Mouse (Mus musculus) lung, embryonic 15.5 days (tissue): ENCODE measurements around the gene Gm9999. TPM values are rescaled to one million over a fixed set of nuclear protein-coding genes. Genes with fewer than 3 reads are reported as not detected.
A peak's percentile ranks its signal among the peaks of the same experiment; 100 is the strongest.

Experiments used
- ATAC-seq: fragments of 200-750 bp; cut with Nextera tagmentation; 2 replicates; pipeline ENCODE4 v1.8.0; 2017; ENCODE audit warnings: moderate number of reproducible peaks, borderline replicate concordance; ENCODE audit not compliant: low FRiP score, low TSS enrichment; ENCODE audit errors: extremely low read depth
- H3K27ac ChIP-seq: fragments of 300-500 bp; sonication (generic); 2 replicates; pipeline ENCODE4 v1.5.1; 2015; ENCODE audit warnings: moderate library complexity, mild to moderate bottlenecking, inconsistent platforms
- H3K27me3 ChIP-seq: fragments of 300-500 bp; sonication (generic); 2 replicates; pipeline ENCODE4 v1.6.1; 2015; ENCODE audit warnings: inconsistent platforms
- H3K36me3 ChIP-seq: fragments of 300-500 bp; sonication (generic); 2 replicates; pipeline ENCODE4 v1.6.1; 2015; ENCODE audit warnings: inconsistent platforms
- H3K4me1 ChIP-seq: fragments of 300-500 bp; sonication (generic); 2 replicates; pipeline ENCODE4 v1.6.1; 2015; ENCODE audit warnings: inconsistent platforms
- H3K4me2 ChIP-seq: fragments of 300-500 bp; sonication (generic); 2 replicates; pipeline ENCODE4 v1.6.1; 2015; ENCODE audit warnings: inconsistent platforms, mild to moderate bottlenecking, moderate library complexity
- H3K4me3 ChIP-seq: fragments of 300-500 bp; sonication (generic); 2 replicates; pipeline ENCODE4 v1.5.1; 2015; ENCODE audit warnings: mild to moderate bottlenecking, inconsistent platforms
- H3K9ac ChIP-seq: fragments of 300-500 bp; sonication (generic); 2 replicates; pipeline ENCODE4 v1.6.1; 2015; ENCODE audit warnings: inconsistent platforms
- H3K9me3 ChIP-seq: fragments of 300-500 bp; sonication (generic); 2 replicates; pipeline ENCODE4 v1.6.1; 2016; ENCODE audit warnings: inconsistent platforms
- WGBS: fragments of 180-500 bp; shearing (Covaris S2); methylation state at CpG from one replicate; pipeline ENCODE4 v1.1.7; 2015; 5-methylcytosine and 5-hydroxymethylcytosine counted together
- polyA plus RNA-seq: library from polyadenylated mRNA; unstranded; fragments of >200 nt; fragmentation: Nextera tagmentation; extraction: Ambion mirVana; gene quantifications from 2 replicates; pipeline ENCODE4 v1.2.1, GENCODE M21; 2015

Gene Gm9999
- 0.62 TPM in 1 of 2 replicates, not detected in the other for polyA plus RNA-seq

- no peaks in the 10 kb centered on the region for H3K9me3 ChIP-seq
Observed at GRCm38 (mm10) chr7:46983280-46983679, at the start of gene Gm9999. Gm9999 (plus strand) TSS chr7:46983580.

GRCm38 (mm10) chr7:46934788-46935187, 48.6 kb upstream of the Gm9999 start:
- H3K9ac ChIP-seq, result no peak overlapping the region
- peaks cover 56% of the 10 kb centered on the region for H3K36me3 ChIP-seq
- ATAC-seq, result no peak
- no peak overlapping the region for H3K4me3 ChIP-seq
- no peaks in the 10 kb centered on the region for H3K27me3 ChIP-seq
- no peaks in the 10 kb centered on the region for H3K9me3 ChIP-seq
- 76% methylated on average over 8 of the region's 8 CpGs for WGBS
- no peak overlapping the region for H3K4me2 ChIP-seq
- no peaks in the 10 kb centered on the region for H3K4me1 ChIP-seq
- 0 out of 2 replicates have a peak overlapping the region, but pooled peaks have one; percentile 5 for H3K27ac ChIP-seq

More at GRCm38 (mm10) chr7:46983280-46983679, at the start of gene Gm9999:
- Histone ChIP-seq H3K27me3 (no peaks in the 10 kb centered on the region), H3K4me2 (no peak within 1 kb of the TSS), H3K9ac (no peak within 1 kb of the TSS), H3K4me3 (no peak within 1 kb of the TSS), H3K36me3 (no peaks in the 10 kb centered on the region), H3K27ac (no peak within 1 kb of the TSS), H3K4me1 (peaks cover 24% of the 10 kb centered on the region)
- WGBS, result 84% methylated on average over 3 of the region's 3 CpGs
- ATAC-seq, result no peak

- 30% methylated on average over 4 of the region's 4 CpGs for WGBS
Observed at GRCm38 (mm10) chr7:46935847-46936246, 47.5 kb upstream of the Gm9999 start.

GRCm38 (mm10) chr7:46957831-46958691, 25.3 kb upstream of the Gm9999 start, which contains the start of gene Uevld:
Uevld (minus strand) TSS chr7:46958527.
- H3K36me3 ChIP-seq, result peaks cover 18% of the 10 kb centered on the region
- WGBS, result under 1% methylated on average over 51 of the region's 51 CpGs
- ATAC-seq, result peak; percentile 89
- peak within 1 kb of the TSS; percentile 72 for H3K4me3 ChIP-seq
- H3K4me2 ChIP-seq, result peak within 1 kb of the TSS; percentile 73
- peaks cover 4% of the 10 kb centered on the region; the same call in 1 of the 2 replicates for H3K27me3 ChIP-seq
- H3K9me3 ChIP-seq, result no peaks in the 10 kb centered on the region
- H3K27ac ChIP-seq, result peak within 1 kb of the TSS; percentile 30; the same call in 1 of the 2 replicates
- H3K4me1 ChIP-seq, result peaks cover 19% of the 10 kb centered on the region
- H3K9ac ChIP-seq, result peak within 1 kb of the TSS; percentile 74

More at GRCm38 (mm10) chr7:46935847-46936246, 47.5 kb upstream of the Gm9999 start:
- Histone ChIP-seq H3K9ac (no peak overlapping the region), H3K4me3 (no peak overlapping the region), H3K9me3 (no peaks in the 10 kb centered on the region), H3K4me2 (no peak overlapping the region), H3K27ac (no peak overlapping the region), H3K4me1 (0 out of 2 replicates have a peak, but pooled peaks cover 2% of the 10 kb centered on the region), H3K36me3 (peaks cover 56% of the 10 kb centered on the region), H3K27me3 (no peaks in the 10 kb centered on the region)
- ATAC-seq, result peak; percentile 8; the same call in 1 of the 2 replicates

- H3K4me1 ChIP-seq, result peaks cover 24% of the 10 kb centered on the region
- peaks cover 10% of the 10 kb centered on the region; the same call in 1 of the 2 replicates for H3K36me3 ChIP-seq
- no peak for ATAC-seq
- no peaks in the 10 kb centered on the region for H3K9me3 ChIP-seq
- peak overlapping the region; percentile 72 for H3K4me3 ChIP-seq
- peaks cover 4% of the 10 kb centered on the region; the same call in 1 of the 2 replicates for H3K27me3 ChIP-seq
- peak overlapping the region; percentile 73 for H3K4me2 ChIP-seq
- peak overlapping the region; percentile 74; the same call in 1 of the 2 replicates for H3K9ac ChIP-seq
- H3K27ac ChIP-seq, result no peak overlapping the region
- WGBS, result 14% methylated on average over 9 of the region's 9 CpGs
Observed at GRCm38 (mm10) chr7:46958853-46959252, 24.5 kb upstream of the Gm9999 start.

GRCm38 (mm10) chr7:46960991-46961390, 22.4 kb upstream of the Gm9999 start:
- Histone ChIP-seq H3K4me3 (no peak overlapping the region), H3K27ac (no peak overlapping the region), H3K4me2 (no peak overlapping the region), H3K4me1 (peaks cover 24% of the 10 kb centered on the region), H3K9me3 (no peaks in the 10 kb centered on the region), H3K27me3 (peaks cover 4% of the 10 kb centered on the region; the same call in 1 of the 2 replicates), H3K36me3 (no peaks in the 10 kb centered on the region), H3K9ac (no peak overlapping the region)
- no peak for ATAC-seq
- WGBS, result 37% methylated on average over 3 of the region's 3 CpGs

- no peak for ATAC-seq
- H3K4me1 ChIP-seq, result peaks cover 23% of the 10 kb centered on the region
- no peaks in the 10 kb centered on the region for H3K9me3 ChIP-seq
- 0 out of 2 replicates have a peak overlapping the region, but pooled peaks have one; percentile 69 for H3K27ac ChIP-seq
- H3K9ac ChIP-seq, result no peak overlapping the region
- peaks cover 4% of the 10 kb centered on the region; the same call in 1 of the 2 replicates for H3K27me3 ChIP-seq
- H3K4me2 ChIP-seq, result no peak overlapping the region
- H3K36me3 ChIP-seq, result no peaks in the 10 kb centered on the region
- no peak overlapping the region for H3K4me3 ChIP-seq
Observed at GRCm38 (mm10) chr7:46962132-46962531, 21.2 kb upstream of the Gm9999 start.

GRCm38 (mm10) chr7:46962806-46963618, 20.4 kb upstream of the Gm9999 start:
- Histone ChIP-seq H3K4me2 (peak overlapping the region; percentile 39), H3K27ac (peak overlapping the region; percentile 69), H3K4me3 (no peak overlapping the region), H3K9ac (peak overlapping the region; percentile 15; the same call in 1 of the 2 replicates), H3K9me3 (no peaks in the 10 kb centered on the region), H3K27me3 (peaks cover 4% of the 10 kb centered on the region; the same call in 1 of the 2 replicates), H3K36me3 (no peaks in the 10 kb centered on the region), H3K4me1 (peaks cover 17% of the 10 kb centered on the region)
- ATAC-seq, result peak; percentile 86
- 1% methylated on average over 9 of the region's 9 CpGs for WGBS

- Histone ChIP-seq H3K4me1 (peaks cover 14% of the 10 kb centered on the region), H3K4me3 (no peak overlapping the region), H3K27me3 (peaks cover 4% of the 10 kb centered on the region; the same call in 1 of the 2 replicates), H3K4me2 (no peak overlapping the region), H3K9me3 (no peaks in the 10 kb centered on the region), H3K9ac (no peak overlapping the region), H3K36me3 (no peaks in the 10 kb centered on the region), H3K27ac (no peak overlapping the region)
- WGBS, result 82% methylated on average over 7 of the region's 7 CpGs
- no peak for ATAC-seq
Observed at GRCm38 (mm10) chr7:46964070-46964469, 19.3 kb upstream of the Gm9999 start.

GRCm38 (mm10) chr7:46969898-46970297, 13.5 kb upstream of the Gm9999 start:
- Histone ChIP-seq H3K9me3 (no peaks in the 10 kb centered on the region), H3K36me3 (no peaks in the 10 kb centered on the region), H3K4me2 (no peak overlapping the region), H3K4me3 (no peak overlapping the region), H3K4me1 (no peaks in the 10 kb centered on the region), H3K9ac (no peak overlapping the region), H3K27me3 (no peaks in the 10 kb centered on the region), H3K27ac (no peak overlapping the region)
- no peak for ATAC-seq
- WGBS, result 81% methylated on average over 4 of the region's 4 CpGs

- no peak for ATAC-seq
- no peaks in the 10 kb centered on the region for H3K9me3 ChIP-seq
- H3K27me3 ChIP-seq, result no peaks in the 10 kb centered on the region
- H3K27ac ChIP-seq, result no peak overlapping the region
- H3K4me3 ChIP-seq, result no peak overlapping the region
- H3K4me1 ChIP-seq, result no peaks in the 10 kb centered on the region
- H3K36me3 ChIP-seq, result no peaks in the 10 kb centered on the region
- no peak overlapping the region for H3K4me2 ChIP-seq
- WGBS, result 91% methylated on average over 4 of the region's 4 CpGs
- no peak overlapping the region for H3K9ac ChIP-seq
Observed at GRCm38 (mm10) chr7:46974648-46975047, 8.7 kb upstream of the Gm9999 start.
